Mouse (Mus musculus) cortical plate, adult 2 months (tissue): Measurements from ENCODE around the gene Bmpr1a.

ENCODE experiments used
- CTCF ChIP-seq: fragments of 200-500 bp; IDR thresholded peaks from 2 replicates; pipeline ENCODE4 v1.5.1; 2011; ENCODE audit warnings: mild to moderate bottlenecking, control low read depth, low read length; ENCODE audit not compliant: insufficient read depth; ENCODE audit errors: extremely low read depth
- POLR2A ChIP-seq: fragments of 200-500 bp; IDR thresholded peaks from 2 replicates; pipeline ENCODE4 v1.6.1; 2011; ENCODE audit warnings: mild to moderate bottlenecking, low read length, control low read depth; ENCODE audit not compliant: insufficient read depth; ENCODE audit errors: extremely low read depth

GRCm38 (mm10) chr14:34444368-34444767 is 58.8 kb downstream of the Bmpr1a start:
- TF ChIP-seq CTCF, result no peak
- no peak for TF ChIP-seq POLR2A
